Mouse (Mus musculus) liver, adult 2 months (tissue): ENCODE measurements at regions not wholly inside any gene's neighbourhood (a gene's known extent, or its start where the extent isn't known, plus 50 kb on each side); places are given as distances from the start of the nearest gene placed in this dataset.

ENCODE experiments used
- CTCF ChIP-seq: fragments of 200-500 bp; IDR thresholded peaks from 2 replicates; pipeline ENCODE4 v1.5.1; 2011; ENCODE audit warnings: low read depth, low read length, control low read depth
- POLR2A ChIP-seq: fragments of 200-500 bp; IDR thresholded peaks from 2 replicates; pipeline ENCODE4 v1.6.1; 2011; ENCODE audit warnings: low read length, control low read depth; ENCODE audit not compliant: insufficient read depth; ENCODE audit errors: extremely low read depth

GRCm38 (mm10) chr12:9751261-9752078, 181.6 kb downstream of the Osr1 start:
- TF ChIP-seq POLR2A (no peak), CTCF (no peak)
